Mouse (Mus musculus) spleen, adult 18-20 months (tissue): ENCODE measurements at regions not wholly inside any gene's neighbourhood (a gene's known extent, or its start where the extent isn't known, plus 50 kb on each side); places are given as distances from the start of the nearest gene placed in this dataset.
"Not testable (repeated sequence)": the region's sequence is repeated elsewhere in the genome, so short reads cannot be mapped to it uniquely, and the experiment has no call there.

Experiments used
- DNase-seq, 2 experiments: peaks; one replicate each; pipeline ENCODE4 v3.0.0; 2022; ENCODE audit warnings: mixed read lengths in 2 of 2

DNA sequence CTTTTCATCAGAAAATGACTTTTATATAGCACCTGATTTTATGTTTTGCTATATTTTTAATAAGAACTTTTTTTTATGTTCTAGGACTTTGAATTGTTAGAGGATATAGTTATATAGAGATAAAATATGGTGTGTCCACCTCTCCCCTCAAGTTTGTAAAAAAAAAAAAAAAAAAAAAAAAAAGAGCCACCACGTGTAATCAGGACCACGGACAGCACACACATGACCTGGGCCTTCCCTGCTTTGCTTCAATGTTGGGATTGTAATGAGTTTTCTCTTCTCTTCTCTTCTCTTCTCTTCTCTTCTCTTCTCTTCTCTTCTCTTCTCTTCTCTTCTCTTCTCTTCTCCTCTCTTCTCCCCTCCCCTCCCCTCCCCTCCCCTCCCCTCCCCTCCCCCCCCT, 78.5 kb downstream of the 1700010I14Rik start:
- DNase-seq = not testable (repeated sequence)

DNA sequence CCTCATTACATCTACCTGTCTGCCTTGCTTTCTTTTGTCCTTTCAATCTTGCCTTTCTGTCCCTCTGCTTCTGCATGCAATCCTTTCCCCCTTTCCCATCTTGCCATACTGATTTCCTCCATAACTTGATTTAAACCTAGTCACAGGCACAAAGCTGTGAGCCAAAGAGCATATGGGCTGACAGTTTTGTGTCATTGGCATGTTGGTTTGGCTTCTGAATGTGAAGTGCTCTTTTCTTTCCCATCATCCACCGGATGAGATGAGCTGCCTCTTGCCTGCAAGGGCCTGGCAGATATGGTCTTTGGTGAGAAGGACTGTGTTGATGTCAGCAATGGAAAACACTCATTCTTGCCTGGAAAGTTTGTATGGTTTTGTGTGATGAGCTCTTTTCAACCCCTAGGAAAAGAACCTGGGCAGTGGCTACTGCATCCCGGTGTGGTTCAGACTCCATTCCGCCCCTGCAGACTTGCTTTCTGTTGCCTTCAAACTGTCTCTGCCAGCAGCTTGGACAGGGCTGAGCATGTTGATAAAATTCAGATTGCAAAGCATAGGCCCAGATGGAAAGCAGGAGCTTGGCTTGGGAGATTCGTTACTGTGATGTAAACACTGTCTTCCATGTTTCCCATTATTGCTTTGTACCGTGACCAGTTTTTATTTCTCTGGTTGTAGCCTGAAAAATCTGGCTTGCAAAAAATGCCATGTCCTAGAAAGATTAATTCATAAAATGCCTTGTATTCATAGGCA, 80.9 kb downstream of the 1700010I14Rik start:
- DNase-seq = no peak

DNA sequence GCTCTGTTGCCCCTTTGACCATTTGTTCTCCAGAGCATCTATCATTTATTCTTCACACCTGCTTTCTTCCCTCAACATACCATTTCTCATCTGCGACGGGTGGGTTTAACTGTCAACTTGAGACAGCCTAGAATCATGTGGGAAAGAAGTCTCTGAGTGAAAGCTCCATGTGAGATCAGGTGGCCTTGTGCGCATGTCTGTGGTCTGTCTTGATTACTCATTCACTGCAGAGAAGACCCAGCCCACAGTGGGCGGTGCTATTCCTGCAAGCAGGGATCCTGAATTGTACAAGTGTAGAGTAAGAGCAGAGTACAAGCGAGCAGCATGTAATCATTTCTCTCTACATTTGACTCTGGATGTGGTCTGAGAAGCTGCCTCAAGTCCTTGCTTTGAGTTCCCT, 95.5 kb downstream of the 1700010I14Rik start:
- no peak for DNase-seq

DNA sequence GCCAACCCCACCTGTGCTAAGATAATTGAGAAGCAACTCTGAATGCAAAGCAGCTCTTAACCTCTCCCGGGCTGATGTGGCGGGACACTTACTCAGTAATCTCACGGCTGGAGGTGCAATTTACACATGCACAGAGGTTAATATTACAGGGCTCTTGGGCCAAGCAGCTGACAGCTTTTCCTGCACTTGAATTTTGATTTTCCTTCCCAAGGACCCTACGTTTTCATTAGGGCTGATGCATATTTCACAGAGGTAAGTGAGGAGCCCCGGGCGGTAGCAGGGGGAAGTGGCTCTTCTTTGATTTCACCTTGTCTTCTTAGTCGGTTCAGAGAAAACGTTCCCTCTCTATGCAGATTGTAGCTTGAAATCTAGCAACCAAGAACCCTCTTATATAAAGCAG, 139.7 kb downstream of the 1700010I14Rik start:
- no peak for DNase-seq

DNA sequence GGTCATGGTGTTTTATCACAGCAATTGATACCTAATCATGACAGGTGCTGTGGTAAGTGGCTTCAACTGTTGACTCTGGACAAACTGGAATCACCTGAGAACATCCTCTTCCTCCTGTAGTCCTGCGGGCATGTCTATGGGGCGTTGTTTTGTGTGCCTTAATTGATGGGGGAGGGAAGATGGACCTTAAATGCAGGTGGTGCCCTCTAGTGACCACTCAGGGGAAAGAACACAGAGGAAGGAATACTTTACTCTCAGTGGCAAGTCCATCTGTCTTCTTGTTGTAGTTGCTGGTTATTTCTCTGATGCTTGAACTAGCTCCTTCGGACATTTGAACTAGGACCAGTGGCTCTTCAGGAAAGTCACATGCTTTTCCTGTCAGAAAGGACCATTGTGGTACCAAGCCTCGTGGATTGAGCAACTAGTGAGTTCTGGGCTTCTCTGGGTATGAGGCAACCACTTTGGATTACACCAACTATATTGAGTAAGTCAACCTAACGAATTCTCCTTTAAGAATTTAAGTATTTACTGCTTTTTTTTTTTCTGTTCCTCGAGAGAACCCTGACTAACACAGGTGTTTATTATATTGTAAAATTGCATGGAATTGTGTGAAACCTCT, 157.6 kb downstream of the 1700010I14Rik start:
- DNase-seq = no peak

DNA sequence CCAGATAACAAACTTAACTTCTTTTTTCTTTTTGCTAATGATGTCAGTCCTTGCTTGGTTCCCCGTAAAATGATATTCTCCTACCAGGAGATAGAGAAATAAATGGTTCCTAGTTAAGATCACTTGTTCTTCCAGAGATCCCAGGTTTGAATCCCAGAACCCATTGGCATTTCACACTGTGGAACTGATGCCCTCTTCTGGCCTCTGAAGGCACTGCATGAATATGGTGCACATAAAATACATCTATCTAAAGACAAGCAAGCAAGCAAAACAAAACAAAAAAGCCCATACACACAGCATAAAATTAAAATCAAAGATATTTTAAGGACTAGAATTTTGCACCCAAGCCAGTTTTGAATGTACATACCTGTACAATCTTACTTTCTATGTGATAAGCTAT, 162.5 kb downstream of the 1700010I14Rik start:
- DNase-seq = no peak

DNA sequence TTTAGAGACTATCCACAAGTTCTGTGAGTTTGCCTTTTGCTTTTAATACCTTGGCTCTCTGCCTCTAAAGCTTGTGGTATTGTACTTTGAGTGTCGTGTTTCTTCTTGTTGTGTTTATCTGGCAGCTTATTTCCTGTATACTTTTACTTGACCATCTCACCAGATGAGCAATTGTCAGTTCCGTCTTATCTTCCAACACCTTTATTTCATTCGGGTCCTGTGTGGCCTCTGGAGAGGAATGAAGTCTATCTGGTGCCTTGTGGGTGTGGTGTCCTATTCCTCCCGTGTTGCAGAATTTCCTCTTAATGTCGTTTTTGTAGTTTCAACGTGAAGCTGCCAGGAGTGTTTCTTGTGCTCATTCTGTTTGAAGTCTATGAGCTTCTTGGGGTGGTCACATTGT, 174.0 kb downstream of the 1700010I14Rik start:
- no peak for DNase-seq

DNA sequence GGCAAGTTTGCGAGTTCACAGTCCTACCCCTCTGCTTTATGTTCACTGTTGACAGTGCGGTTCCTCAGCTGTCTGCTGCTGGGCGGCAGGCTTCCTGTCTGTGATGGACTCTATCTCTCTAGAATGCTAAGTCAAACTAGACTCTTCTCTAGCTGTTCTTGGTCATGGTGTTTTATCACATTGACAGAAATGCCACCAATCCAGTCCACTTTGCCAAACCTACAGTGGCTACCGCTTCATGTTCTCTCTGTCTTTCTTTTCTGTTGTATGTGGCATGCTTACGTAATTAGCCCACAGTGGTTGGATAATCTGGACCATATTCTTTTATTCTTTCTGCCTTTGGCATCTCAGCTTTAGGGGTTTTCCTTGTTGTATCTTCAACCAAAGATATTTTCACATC, 174.5 kb downstream of the 1700010I14Rik start:
- no peak for DNase-seq

DNA sequence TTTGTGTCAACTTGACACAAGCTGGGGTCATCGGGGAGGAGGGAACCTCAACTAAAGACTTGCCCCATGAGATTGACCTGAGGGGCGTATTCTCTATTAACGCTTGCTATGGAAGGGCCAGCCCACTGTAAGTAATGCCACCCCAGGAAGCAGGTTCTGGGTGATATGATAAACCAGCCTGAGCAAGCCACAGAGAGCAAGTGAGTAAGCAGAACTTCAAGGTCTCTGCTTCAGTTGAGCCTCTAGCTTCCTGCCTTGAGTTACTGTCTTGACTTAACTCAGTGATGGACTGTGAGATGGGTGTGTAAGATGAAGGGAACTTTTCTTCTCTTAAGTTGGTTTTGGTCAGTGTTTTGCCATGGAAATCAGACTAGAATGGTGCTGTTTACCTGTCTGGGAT, 175.2 kb downstream of the 1700010I14Rik start:
- DNase-seq = no peak

DNA sequence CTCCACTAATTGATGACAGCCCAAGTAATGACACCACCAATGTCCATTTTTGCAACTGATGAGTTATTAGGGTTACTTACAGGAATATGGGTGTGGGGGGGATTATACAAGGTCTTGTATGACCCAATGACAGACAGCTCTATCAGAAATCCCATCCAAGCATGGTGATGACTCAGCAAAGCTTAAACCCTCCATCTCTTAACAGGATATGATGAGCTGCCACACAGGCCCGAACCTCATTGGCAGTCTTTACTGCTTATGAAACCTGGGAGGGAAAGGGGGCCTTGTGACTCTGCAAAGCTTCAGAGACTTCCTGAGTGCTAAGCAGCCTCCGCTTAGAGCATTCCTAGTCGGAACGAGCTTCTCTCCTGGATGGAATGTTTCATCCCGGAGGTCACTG, 176.4 kb downstream of the 1700010I14Rik start:
- DNase-seq = no peak

DNA sequence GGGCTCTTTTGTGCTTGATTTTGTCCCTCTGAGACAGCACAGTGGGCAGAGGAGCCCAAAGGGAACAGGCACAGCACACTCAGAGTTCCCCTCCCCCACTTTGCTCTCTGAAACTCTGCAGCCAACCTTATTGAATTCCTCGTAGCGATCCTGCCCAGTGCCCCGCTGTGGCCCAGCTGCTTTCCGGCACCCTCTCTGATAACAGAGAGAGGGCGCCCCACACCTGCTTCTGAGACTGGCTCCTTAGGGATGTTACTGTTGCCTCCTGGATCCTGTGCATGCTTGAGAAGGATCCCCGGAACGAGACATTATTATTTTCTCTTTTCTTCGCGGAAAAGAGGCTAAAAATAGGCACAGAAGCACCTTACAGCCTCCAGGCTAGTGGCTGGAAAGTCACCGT, 179.0 kb downstream of the 1700010I14Rik start:
- no peak for DNase-seq

DNA sequence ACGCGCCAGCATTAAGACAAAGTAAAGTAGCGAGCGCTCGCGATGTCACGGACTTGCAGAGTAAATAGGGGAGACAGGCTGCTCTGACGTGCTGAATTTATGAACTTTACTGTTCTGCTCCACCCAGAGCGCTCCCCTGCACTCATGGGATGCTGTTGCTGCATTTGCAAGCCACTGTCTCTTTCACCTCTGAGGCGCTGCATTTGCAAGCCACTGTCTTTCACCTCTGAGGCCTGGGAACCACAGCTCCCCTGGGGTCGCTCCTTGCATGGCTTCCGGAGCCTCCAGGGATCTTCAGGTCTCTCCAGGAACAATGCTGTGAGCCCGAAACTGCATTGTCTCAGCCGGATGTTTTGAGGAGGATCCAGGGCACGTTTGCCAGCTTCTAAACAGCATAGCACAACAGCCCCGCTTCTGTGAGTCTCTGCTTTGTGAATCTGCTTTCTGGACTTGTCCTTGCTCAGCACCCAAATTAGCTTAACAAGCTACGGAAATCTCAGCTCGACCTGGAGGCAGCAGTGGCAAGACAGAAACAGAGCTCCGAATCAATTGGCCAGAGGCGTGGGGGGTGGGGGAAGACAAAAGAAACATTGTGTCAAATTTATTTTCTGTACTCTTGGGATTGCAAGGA, 179.6 kb downstream of the 1700010I14Rik start:
- DNase-seq = no peak

DNA sequence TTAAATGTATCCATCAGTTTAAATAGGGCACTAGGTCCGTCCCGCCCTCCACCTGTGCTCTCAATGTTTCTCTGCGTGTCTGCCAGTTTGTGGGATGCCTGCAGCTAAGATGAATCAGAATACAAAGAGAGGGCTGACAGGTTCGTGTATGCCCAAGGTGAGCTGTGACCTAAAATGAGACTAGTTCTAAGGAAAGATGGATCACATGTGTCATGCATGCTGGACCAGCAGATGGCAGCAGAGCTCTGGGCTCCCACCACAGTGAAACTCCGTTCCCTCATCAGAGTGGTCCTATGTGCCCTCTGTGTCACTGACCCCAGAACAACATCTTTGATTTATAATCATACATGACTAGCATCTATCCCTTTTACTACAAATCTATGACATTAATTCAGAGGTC, 180.3 kb downstream of the 1700010I14Rik start:
- peak in 1 of 2 experiments; percentile 43 for DNase-seq

DNA sequence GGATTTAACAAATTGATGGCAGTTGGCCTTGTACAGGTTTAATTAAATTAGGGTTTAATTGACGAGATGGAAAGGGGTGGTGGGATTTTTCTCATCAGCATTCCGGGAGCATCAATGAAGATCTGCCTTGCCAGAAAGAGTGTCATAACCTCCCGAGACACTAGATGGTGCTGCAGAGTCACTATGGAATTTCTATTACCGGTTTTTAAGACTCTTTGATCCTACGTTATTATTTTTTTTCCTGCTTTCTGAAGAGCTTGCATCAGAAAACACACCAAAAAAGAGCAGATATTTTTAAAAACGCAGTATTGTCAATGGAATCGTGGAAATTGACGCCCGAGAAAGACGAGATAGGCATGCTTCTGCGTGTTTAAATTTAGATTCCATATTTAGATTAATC, 181.2 kb downstream of the 1700010I14Rik start:
- peak in 1 of 2 experiments; percentile 20 for DNase-seq

DNA sequence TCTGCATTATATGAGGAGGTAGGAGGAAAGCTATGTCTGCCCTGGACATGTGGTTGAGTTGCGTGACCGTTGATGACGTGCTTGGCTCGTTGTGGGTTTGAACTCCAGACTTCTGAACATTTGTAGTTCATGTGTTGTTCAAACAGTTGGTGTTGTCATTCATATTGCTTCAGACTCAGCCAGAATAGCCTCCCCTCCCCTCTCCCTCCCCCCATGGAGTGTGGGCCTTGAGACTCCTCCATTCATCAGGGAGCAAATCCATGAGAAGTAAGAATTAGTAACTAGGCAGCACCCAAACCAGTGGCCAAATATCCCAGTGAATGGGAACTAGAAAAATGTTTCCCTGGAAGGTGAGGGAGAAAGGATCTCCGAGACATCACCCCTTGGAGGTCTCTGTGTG, 209.0 kb downstream of the 1700010I14Rik start:
- DNase-seq = no peak

DNA sequence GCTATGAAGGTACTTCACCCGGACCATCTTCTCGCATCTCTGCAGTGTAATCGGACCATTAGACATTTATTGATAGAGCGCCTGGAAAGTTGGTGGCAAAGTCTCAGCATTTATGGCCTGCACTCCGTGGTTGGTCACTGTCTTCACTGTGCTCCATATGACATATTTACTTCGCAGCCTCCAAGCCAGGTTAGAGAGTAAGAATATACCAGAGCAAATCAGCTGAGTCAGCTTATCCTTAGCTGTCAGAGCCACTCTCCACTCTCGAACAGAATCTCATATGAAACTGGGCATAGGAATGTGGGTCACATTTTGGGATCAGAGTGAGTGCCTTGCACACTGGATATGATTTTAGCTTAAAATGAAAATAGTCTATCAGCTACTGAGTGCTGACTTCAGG, 212.3 kb downstream of the 1700010I14Rik start:
- DNase-seq = no peak

DNA sequence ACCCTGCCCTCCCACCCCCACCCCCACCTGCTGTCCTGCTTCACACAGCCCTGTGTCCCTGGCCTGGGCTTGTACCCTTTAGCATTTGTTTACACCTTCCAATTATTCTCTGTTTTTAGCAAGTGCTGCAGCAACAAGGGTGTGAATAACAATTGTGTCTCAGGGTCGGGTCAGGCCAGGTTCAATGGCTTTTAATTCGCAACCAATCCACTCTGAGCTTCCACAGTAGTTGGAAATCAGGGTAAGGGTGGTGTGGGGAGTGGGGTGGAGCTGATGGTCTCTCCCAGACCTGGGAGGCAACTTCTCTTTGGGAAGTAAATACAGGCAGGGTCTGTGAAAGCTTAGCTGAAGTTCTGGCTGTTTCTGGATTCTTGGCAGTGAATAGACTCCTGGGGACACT, 214.4 kb downstream of the 1700010I14Rik start:
- DNase-seq = no peak

DNA sequence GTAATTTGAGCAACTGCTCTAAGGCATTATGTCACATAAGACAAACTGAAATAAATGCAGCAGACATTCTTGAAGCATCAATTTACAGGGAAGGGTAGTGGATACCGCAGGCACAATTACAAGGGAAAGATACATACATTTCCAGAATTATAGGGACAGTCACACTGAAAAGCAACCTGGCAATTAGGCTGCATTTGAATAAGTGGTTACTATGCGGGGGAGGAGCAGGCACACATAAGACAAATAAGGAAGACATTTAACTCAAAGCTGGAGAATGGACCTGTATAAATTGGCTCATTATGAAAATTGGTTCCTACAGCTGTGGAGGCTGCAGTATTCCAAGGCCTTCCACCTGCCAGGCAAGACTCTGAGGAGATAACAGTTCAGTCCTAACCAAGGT, 211.2 kb upstream of the Gm17728 start:
- DNase-seq = no peak

DNA sequence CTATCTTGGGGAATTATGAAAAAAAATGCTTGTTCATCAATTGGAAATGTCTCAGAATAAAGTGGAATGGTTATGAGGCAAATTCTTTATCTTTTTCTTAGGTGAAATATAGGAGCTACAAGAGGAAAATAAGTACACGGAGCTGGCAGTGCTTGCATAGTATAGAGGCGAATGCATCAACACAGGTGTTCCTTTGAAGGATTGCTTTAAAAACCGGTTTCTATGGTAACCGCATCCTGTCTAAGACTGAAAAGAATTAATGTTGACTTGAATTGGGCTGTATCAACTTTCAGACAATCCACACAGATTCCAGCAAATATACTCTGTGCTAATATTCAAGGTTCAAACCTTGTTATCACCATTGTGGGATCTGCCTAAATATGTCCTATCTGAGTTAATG, 198.8 kb upstream of the Gm17728 start:
- DNase-seq = no peak

DNA sequence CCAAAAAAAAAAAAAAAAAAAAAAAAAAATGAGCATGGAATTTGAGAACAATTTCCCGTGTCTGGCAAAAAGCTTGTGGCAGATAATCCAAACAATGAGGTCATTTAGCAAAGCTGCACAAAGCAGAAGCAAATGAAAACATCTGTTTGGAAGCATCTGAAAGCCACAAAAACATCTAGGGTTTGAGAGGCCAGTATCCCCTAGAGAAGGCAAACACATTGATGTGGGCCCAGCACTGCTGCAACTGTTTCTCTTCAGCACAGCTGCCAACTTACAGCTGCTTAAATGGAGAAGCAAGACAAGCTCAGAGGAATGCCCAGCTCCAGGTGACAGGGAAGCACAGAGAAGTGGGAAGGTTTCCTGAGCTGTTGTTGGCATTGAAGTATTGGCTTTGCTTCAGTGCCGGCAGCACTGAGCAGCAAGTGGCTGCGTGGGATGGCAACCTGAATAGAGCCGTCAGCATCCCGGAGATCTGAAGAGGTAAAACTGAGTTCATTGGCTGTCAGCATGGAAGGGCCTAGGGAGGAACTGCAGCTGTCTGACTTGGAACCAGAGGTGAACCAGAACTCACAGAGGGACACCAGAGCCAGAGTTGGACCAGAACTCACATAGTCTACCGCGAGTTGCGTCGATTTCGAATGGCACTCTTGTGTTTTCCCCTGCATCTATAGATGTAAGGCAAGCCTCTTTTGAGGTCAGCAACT, 193.8 kb upstream of the Gm17728 start:
- DNase-seq = no peak

DNA sequence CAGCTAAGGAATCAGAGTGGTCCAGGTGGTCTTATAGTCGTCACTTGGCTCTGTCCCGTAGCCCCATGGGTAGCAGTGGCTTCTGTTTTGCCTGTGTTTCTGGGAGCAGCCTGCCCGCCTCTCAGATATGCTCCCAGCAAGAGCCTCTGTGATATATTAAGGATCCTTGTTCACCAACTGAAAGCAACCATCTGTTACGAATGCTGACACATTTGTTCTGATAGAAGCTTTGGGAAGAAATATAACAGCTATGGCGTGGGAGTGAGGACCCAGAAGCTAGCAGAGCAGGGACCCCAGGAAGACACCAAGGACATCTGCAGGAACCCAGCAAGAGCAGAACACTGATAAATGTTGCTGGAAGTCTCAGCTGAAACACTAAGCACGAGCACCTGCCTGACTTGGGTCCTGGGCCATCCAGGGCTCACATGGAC, 186.7 kb upstream of the Gm17728 start:
- DNase-seq = no peak

DNA sequence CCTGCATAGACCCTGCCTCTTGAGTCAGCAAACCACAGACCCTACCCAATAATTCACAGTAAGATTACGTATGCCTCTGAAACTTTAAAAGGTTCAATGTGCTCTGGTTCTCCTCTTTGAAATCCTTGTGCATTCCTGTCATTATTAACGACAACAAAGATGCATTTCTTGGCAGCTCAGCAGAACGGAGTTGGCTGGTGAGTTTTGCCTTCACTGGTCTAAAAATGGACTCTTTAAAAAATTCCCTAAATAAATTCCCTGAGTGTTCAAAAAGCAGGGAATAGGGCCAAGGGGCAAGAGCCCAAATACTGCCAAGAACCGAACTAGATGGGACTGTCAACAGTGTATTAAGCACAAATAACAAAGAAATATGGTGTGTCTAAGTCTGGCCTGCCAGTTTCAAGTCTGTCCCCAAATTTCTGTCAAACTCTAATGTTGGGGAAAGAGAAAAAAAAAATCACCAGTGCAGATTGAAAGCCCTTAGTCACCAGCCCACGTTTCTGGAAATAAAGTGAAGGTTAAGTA, 163.2 kb upstream of the Gm17728 start:
- DNase-seq = no peak

DNA sequence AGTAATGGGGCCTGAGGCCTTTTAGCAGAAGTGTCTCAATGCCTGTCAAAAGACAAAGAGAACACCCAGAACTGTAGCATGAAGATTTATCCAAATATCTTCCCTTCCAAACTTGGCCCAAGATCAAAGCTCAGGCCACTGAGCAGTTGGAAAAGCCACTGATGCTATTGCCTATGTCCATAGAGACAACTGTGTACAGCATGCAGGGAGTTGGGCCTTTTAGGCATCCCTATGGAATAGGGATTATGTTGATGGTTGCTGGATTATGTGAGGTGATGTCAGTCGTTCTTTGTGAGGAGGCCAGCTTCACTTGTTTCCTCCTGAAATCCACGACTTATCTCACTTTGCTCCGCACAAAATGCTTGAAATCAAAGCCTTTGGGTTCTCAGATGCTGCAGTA, 153.1 kb upstream of the Gm17728 start:
- no peak for DNase-seq
